Mouse (Mus musculus): ENCODE measurements at regions not wholly inside any gene's neighbourhood (a gene's known extent, or its start where the extent isn't known, plus 50 kb on each side); places are given as distances from the start of the nearest gene placed in this dataset.

DNA sequence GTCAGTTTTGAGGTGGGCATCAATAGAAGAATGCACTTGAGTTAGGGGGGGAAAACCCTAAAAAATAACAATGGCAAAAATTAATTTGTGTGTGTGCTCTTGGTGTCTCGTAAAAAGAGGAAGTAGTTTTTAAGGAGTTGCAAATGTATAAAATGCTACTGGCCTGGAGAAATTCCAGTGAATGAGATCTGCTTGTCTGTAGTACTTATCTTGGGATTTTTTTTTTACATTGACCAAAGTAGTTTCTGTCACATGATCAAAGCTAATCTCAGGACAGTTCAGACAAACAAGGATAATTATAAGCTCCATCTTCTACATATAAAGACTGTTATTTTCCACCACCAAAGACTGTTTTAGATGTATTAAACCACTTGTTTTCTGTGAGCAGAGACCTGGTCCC lies 128.3 kb upstream of the Zeb2 start:
- no peak for TF ChIP-seq CTCF (IDR thresholded peaks at IDR 0.05)
- TF ChIP-seq EP300 (IDR thresholded peaks at IDR 0.05): no peak

All from lung, postnatal 0 days (tissue).